Mouse (Mus musculus) heart, postnatal 0 days (tissue): ENCODE measurements at regions not wholly inside any gene's neighbourhood (a gene's known extent, or its start where the extent isn't known, plus 50 kb on each side); places are given as distances from the start of the nearest gene placed in this dataset.

Experiments
- ATAC-seq: fragments of 200-750 bp; cut with Nextera tagmentation; 2 replicates; pipeline ENCODE4 v1.8.0; 2017; ENCODE audit warnings: low read depth, moderate number of reproducible peaks, moderate library complexity; ENCODE audit not compliant: insufficient read depth
- DNase-seq: peaks from one replicate; pipeline ENCODE4 v3.0.0-alpha.2; 2016; ENCODE audit warnings: low spot score
- H3K27ac ChIP-seq: fragments of 300-500 bp; sonication (generic); 2 replicates; pipeline ENCODE4 v1.5.1; 2014; ENCODE audit warnings: low read depth, mild to moderate bottlenecking
- H3K27me3 ChIP-seq: fragments of 300-500 bp; sonication (generic); 2 replicates; pipeline ENCODE4 v1.6.1; 2014; ENCODE audit warnings: low read length, mixed read lengths; ENCODE audit not compliant: control insufficient read depth, insufficient read depth
- H3K36me3 ChIP-seq: fragments of 300-500 bp; sonication (generic); replicated peaks from 2 replicates; pipeline ENCODE4 v1.6.1; 2014; ENCODE audit warnings: low read length, mixed read lengths; ENCODE audit not compliant: control insufficient read depth, insufficient read depth
- H3K4me1 ChIP-seq: fragments of 300-500 bp; sonication (generic); 2 replicates; pipeline ENCODE4 v1.6.1; 2014; ENCODE audit warnings: antibody characterized with exemption; ENCODE audit not compliant: control insufficient read depth, insufficient read depth
- H3K4me2 ChIP-seq: fragments of 300-500 bp; sonication (generic); 2 replicates; pipeline ENCODE4 v1.6.1; 2014; ENCODE audit warnings: low read depth, mild to moderate bottlenecking, low read length, moderate library complexity
- H3K4me3 ChIP-seq: fragments of 300-500 bp; sonication (generic); 2 replicates; pipeline ENCODE4 v1.5.1; 2014; ENCODE audit warnings: low read depth, low read length
- H3K9ac ChIP-seq: fragments of 300-500 bp; sonication (generic); replicated peaks from 2 replicates; pipeline ENCODE4 v1.6.1; 2014; ENCODE audit warnings: low read depth, low read length, mixed read lengths
- H3K9me3 ChIP-seq: fragments of 300-500 bp; sonication (generic); replicated peaks from 2 replicates; pipeline ENCODE4 v1.6.1; 2016; ENCODE audit warnings: low read length; ENCODE audit not compliant: control insufficient read depth
- CTCF ChIP-seq: IDR thresholded peaks from 2 replicates; pipeline ENCODE4 v1.5.1; 2016; ENCODE audit warnings: antibody characterized with exemption, control low read depth, low read depth
- EP300 ChIP-seq: IDR thresholded peaks from 2 replicates; pipeline ENCODE4 v1.6.1; 2016; ENCODE audit warnings: antibody characterized with exemption, low read depth
- WGBS: fragments of 180-500 bp; shearing (Covaris S2); extraction: QIAGEN DNeasy Blood & Tissue Kit; methylation state at CpG from one replicate; pipeline ENCODE4 v1.1.7; 2014; 5-methylcytosine and 5-hydroxymethylcytosine counted together

GRCm38 (mm10) chr17:68981120-68981519, 94.4 kb upstream of the Epb41l3 start:
- H3K4me1 ChIP-seq = no peaks in the 10 kb centered on the region
- WGBS = 83% methylated on average over 11 of the region's 11 CpGs
- ATAC-seq (no peak), DNase-seq (no peak)
- no peak overlapping the region for H3K4me3 ChIP-seq
- H3K9me3 ChIP-seq = no peaks in the 10 kb centered on the region
- no peaks in the 10 kb centered on the region for H3K36me3 ChIP-seq
- no peak overlapping the region for H3K9ac ChIP-seq
- H3K27me3 ChIP-seq = no peaks in the 10 kb centered on the region
- no peak for TF ChIP-seq CTCF
- no peak for TF ChIP-seq EP300
- H3K4me2 ChIP-seq = no peak overlapping the region
- H3K27ac ChIP-seq = no peak overlapping the region

- 80% methylated on average over 6 of the region's 6 CpGs for WGBS
- H3K9ac ChIP-seq = no peak overlapping the region
- no peaks in the 10 kb centered on the region for H3K27me3 ChIP-seq
- DNase-seq (no peak), ATAC-seq (no peak)
- no peaks in the 10 kb centered on the region for H3K9me3 ChIP-seq
- H3K36me3 ChIP-seq = no peaks in the 10 kb centered on the region
- H3K27ac ChIP-seq = no peak overlapping the region
- H3K4me2 ChIP-seq = no peak overlapping the region
- H3K4me1 ChIP-seq = no peaks in the 10 kb centered on the region
- H3K4me3 ChIP-seq = no peak overlapping the region
- no peak for TF ChIP-seq CTCF
- TF ChIP-seq EP300 = no peak
These were observed 93.4 kb upstream of the Epb41l3 start for GRCm38 (mm10) chr17:68982094-68982493.

- no peak overlapping the region for H3K4me3 ChIP-seq
- H3K27me3 ChIP-seq = no peaks in the 10 kb centered on the region
- no peaks in the 10 kb centered on the region for H3K9me3 ChIP-seq
- H3K36me3 ChIP-seq = no peaks in the 10 kb centered on the region
- DNase-seq (no peak), ATAC-seq (no peak)
- H3K9ac ChIP-seq = no peak overlapping the region
- no peaks in the 10 kb centered on the region for H3K4me1 ChIP-seq
- no peak overlapping the region for H3K4me2 ChIP-seq
- no peak for TF ChIP-seq EP300
- no peak for TF ChIP-seq CTCF
- no peak overlapping the region for H3K27ac ChIP-seq
- WGBS = 79% methylated on average over 3 of the region's 3 CpGs
These were observed 75.6 kb upstream of the Epb41l3 start for GRCm38 (mm10) chr17:68999913-69000312.

GRCm38 (mm10) chr17:69004051-69004450, 71.4 kb upstream of the Epb41l3 start:
- H3K27ac ChIP-seq = no peak overlapping the region
- ATAC-seq (no peak), DNase-seq (no peak)
- TF ChIP-seq EP300 (no peak), CTCF (no peak)
- no peaks in the 10 kb centered on the region for H3K36me3 ChIP-seq
- no peaks in the 10 kb centered on the region for H3K27me3 ChIP-seq
- no peak overlapping the region for H3K4me2 ChIP-seq
- no peaks in the 10 kb centered on the region for H3K4me1 ChIP-seq
- no peak overlapping the region for H3K4me3 ChIP-seq
- 76% methylated on average over 7 of the region's 7 CpGs for WGBS
- no peak overlapping the region for H3K9ac ChIP-seq
- H3K9me3 ChIP-seq = no peaks in the 10 kb centered on the region

GRCm38 (mm10) chr17:69006272-69006671, 69.2 kb upstream of the Epb41l3 start:
- DNase-seq (no peak), ATAC-seq (no peak)
- no peak overlapping the region for H3K9ac ChIP-seq
- H3K4me3 ChIP-seq = no peak overlapping the region
- no peak overlapping the region for H3K27ac ChIP-seq
- no peaks in the 10 kb centered on the region for H3K4me1 ChIP-seq
- no peaks in the 10 kb centered on the region for H3K9me3 ChIP-seq
- WGBS = 39% methylated on average over 8 of the region's 9 CpGs
- no peak overlapping the region for H3K4me2 ChIP-seq
- H3K27me3 ChIP-seq = no peaks in the 10 kb centered on the region
- TF ChIP-seq CTCF (no peak), EP300 (no peak)
- H3K36me3 ChIP-seq = no peaks in the 10 kb centered on the region
